Mouse (Mus musculus) heart, embryonic 11.5 days (tissue): ENCODE results near the gene Cfap54. TPM values are rescaled to one million over a fixed set of nuclear protein-coding genes. Genes with fewer than 3 reads are reported as not detected.
A peak's percentile ranks its signal among the peaks of the same experiment; 100 is the strongest.

Source experiments
- ATAC-seq: fragments of 200-750 bp; cut with Nextera tagmentation; replicated peaks from 2 replicates; pipeline ENCODE4 v1.8.0; 2017; ENCODE audit warnings: moderate library complexity; ENCODE audit not compliant: insufficient number of reproducible peaks, low FRiP score, low TSS enrichment
- H3K27ac ChIP-seq: fragments of 300-500 bp; sonication (generic); 2 replicates; pipeline ENCODE4 v1.5.1; 2014; ENCODE audit warnings: mild to moderate bottlenecking, low read depth, low read length
- H3K27me3 ChIP-seq: fragments of 300-500 bp; sonication (generic); 2 replicates; pipeline ENCODE4 v1.6.1; 2014; ENCODE audit warnings: mild to moderate bottlenecking, low read length, mixed read lengths; ENCODE audit not compliant: control insufficient read depth, insufficient read depth
- H3K36me3 ChIP-seq: fragments of 300-500 bp; sonication (generic); 2 replicates; pipeline ENCODE4 v1.6.1; 2014; ENCODE audit warnings: mild to moderate bottlenecking, low read length, moderate library complexity, mixed read lengths; ENCODE audit not compliant: control insufficient read depth, insufficient read depth
- H3K4me1 ChIP-seq: fragments of 300-500 bp; sonication (generic); 2 replicates; pipeline ENCODE4 v1.6.1; 2014; ENCODE audit warnings: low read length; ENCODE audit not compliant: control insufficient read depth, insufficient read depth
- H3K4me2 ChIP-seq: fragments of 300-500 bp; sonication (generic); 2 replicates; pipeline ENCODE4 v1.6.1; 2014; ENCODE audit warnings: mild to moderate bottlenecking, moderate library complexity
- H3K4me3 ChIP-seq: fragments of 300-500 bp; sonication (generic); 2 replicates; pipeline ENCODE4 v1.5.1; 2014; ENCODE audit warnings: low read depth, low read length
- H3K9ac ChIP-seq: fragments of 300-500 bp; sonication (generic); 2 replicates; pipeline ENCODE4 v1.6.1; 2014; ENCODE audit warnings: mild to moderate bottlenecking, low read depth, low read length, moderate library complexity
- H3K9me3 ChIP-seq: fragments of 300-500 bp; sonication (generic); replicated peaks from 2 replicates; pipeline ENCODE4 v1.6.1; 2016; ENCODE audit warnings: low read length; ENCODE audit not compliant: control insufficient read depth
- WGBS: fragments of 180-500 bp; shearing (Covaris S2); extraction: QIAGEN DNeasy Blood & Tissue Kit; methylation state at CpG from one replicate; pipeline ENCODE4 v1.1.7; 2014; ENCODE audit not compliant: insufficient replicate concordance; 5-methylcytosine and 5-hydroxymethylcytosine counted together
- polyA plus RNA-seq: library from polyadenylated mRNA; unstranded; fragments of >200 nt; fragmentation: Nextera tagmentation; extraction: Ambion mirVana; gene quantifications from 2 replicates; pipeline ENCODE4 v1.2.1, GENCODE M21; 2014

The Cfap54 gene
- polyA plus RNA-seq, 1 experiment from 2014 or later = 0.37 TPM

DNA sequence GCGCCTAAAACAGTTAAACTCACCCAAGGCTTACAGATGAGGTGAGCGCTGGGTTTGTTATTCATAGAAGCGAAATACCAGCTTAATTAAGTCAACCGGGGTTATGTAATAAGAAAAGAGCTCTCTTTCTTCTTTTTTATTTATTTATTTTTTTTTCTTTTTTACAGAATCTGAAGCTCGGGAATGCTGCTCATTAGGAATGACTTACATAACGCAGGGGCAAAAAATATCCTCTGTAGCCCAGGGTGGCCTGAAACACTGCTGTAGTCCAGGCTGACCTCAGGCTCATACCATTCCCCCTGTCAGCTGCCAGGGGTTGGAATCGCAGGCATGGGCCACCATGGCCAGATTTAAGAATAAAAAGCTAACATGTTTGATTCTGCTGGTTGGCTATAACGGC is 5.6 kb downstream of the Cfap54 start:
- WGBS = 75% methylated on average over 8 of the region's 8 CpGs
- Histone ChIP-seq H3K9me3 (no peaks in the 10 kb centered on the region), H3K4me2 (no peak overlapping the region), H3K36me3 (no peaks in the 10 kb centered on the region), H3K4me3 (no peak overlapping the region), H3K27ac (no peak overlapping the region), H3K9ac (no peak overlapping the region), H3K27me3 (no peaks in the 10 kb centered on the region), H3K4me1 (no peaks in the 10 kb centered on the region; the same call in 1 of the 2 replicates)
- ATAC-seq = no peak

DNA sequence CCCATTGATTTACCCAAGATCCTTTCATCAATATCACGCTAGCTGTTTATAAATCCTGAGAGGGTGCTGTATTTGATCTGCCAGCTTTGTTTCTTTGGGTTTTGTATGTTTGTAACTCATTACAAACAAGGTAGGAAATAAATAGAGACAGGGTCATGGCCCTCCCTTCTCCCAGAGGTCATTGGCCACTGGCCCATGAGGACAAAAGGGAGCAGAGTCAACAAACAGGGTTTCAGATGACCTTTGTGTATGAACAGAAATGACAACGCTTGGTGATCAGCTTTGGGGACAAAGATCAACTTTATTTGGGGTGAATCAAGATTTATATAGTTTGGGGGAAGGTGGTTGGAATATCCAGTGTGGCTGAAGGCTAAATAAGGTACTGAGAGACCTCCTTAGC is 8.6 kb downstream of the Cfap54 start:
- Histone ChIP-seq H3K27ac (no peak overlapping the region), H3K4me3 (no peak overlapping the region), H3K36me3 (no peaks in the 10 kb centered on the region), H3K9ac (no peak overlapping the region), H3K4me1 (peaks cover 8% of the 10 kb centered on the region), H3K9me3 (no peaks in the 10 kb centered on the region), H3K27me3 (no peaks in the 10 kb centered on the region), H3K4me2 (no peak overlapping the region)
- no peak for ATAC-seq
- WGBS = 75% methylated on average over 2 of the region's 2 CpGs

- Histone ChIP-seq H3K9ac (no peak overlapping the region), H3K4me3 (no peak overlapping the region), H3K27me3 (no peaks in the 10 kb centered on the region), H3K4me1 (peaks cover 8% of the 10 kb centered on the region), H3K9me3 (no peaks in the 10 kb centered on the region), H3K36me3 (no peaks in the 10 kb centered on the region), H3K27ac (no peak overlapping the region), H3K4me2 (no peak overlapping the region)
- WGBS = 73% methylated on average over 3 of the region's 3 CpGs
- ATAC-seq = no peak
Measured at GRCm38 (mm10) chr10:93071753-93072152, 9.7 kb downstream of the Cfap54 start.

DNA sequence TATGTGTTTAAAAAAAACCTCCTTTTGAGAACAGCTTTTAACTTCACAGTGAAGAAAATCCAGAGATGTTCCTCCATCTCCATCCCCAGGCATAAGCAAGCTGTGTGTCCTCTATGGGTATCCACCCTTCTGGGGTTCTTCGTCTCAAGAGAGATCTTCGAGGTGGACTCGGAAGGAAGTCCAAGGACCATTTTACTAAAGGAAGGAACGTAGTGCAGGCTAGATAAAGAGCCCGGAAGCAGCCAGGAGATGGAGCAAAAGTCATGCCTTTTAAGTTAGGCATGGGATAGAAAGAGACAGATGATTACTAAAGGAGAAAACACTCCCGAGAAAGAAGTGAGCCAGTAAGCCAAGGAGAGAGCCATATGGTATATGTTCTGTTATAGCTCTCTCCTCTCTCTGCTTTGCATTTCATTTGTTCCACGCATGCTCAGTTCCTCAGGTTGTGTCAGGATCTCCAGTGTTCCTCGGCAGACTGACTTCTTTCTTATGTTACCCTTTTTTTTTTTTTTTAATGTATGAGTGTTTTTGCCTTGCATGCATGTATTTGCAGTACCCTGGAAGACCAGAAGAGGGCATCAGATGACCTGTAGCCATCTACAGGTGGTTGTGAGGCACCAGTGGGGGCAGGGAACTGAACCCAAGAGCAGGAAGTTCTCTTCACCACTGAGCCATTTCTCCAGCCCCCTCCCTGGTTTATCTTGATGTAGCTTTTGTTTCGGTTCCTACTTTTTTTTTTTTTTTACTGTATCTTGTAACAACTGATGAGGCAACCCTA is 11.1 kb downstream of the Cfap54 start:
- Histone ChIP-seq H3K4me2 (no peak overlapping the region), H3K9ac (no peak overlapping the region), H3K4me3 (no peak overlapping the region)

DNA sequence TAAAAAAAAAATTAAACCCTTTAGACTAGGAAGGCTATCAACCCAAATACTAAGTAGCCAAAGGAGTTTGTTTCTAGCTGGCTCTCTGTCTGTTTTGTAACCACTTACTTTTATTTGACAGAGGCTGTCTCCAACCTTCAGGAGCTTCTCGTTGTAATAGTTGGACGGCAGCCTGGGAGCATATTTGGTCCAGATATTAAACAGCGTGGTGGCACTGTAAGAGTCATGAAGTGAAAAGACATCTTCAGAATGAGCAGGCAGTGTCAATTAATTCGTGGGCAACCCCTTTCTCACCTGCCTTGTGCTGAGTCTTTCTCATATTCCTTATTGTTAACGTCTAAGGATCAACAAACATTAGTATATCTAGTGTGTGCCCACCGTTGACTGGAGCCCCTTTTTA is 11.7 kb downstream of the Cfap54 start:
- H3K9ac ChIP-seq = no peak overlapping the region
- H3K4me3 ChIP-seq = no peak overlapping the region
- H3K4me2 ChIP-seq = no peak overlapping the region
- no peaks in the 10 kb centered on the region for H3K9me3 ChIP-seq
- no peaks in the 10 kb centered on the region for H3K36me3 ChIP-seq
- H3K4me1 ChIP-seq = peaks cover 8% of the 10 kb centered on the region
- WGBS = 74% methylated on average over 6 of the region's 6 CpGs
- no peaks in the 10 kb centered on the region for H3K27me3 ChIP-seq
- ATAC-seq = no peak
- H3K27ac ChIP-seq = peak overlapping the region; percentile 54; the same call in 1 of the 2 replicates

More for the DNA sequence above, 11.1 kb downstream of the Cfap54 start:
- Histone ChIP-seq H3K27me3 (no peaks in the 10 kb centered on the region), H3K27ac (0 out of 2 replicates have a peak overlapping the region, but pooled peaks have one; percentile 41), H3K9me3 (no peaks in the 10 kb centered on the region), H3K4me1 (peaks cover 8% of the 10 kb centered on the region), H3K36me3 (no peaks in the 10 kb centered on the region)
- 59% methylated on average over 9 of the region's 9 CpGs for WGBS
- no peak for ATAC-seq

DNA sequence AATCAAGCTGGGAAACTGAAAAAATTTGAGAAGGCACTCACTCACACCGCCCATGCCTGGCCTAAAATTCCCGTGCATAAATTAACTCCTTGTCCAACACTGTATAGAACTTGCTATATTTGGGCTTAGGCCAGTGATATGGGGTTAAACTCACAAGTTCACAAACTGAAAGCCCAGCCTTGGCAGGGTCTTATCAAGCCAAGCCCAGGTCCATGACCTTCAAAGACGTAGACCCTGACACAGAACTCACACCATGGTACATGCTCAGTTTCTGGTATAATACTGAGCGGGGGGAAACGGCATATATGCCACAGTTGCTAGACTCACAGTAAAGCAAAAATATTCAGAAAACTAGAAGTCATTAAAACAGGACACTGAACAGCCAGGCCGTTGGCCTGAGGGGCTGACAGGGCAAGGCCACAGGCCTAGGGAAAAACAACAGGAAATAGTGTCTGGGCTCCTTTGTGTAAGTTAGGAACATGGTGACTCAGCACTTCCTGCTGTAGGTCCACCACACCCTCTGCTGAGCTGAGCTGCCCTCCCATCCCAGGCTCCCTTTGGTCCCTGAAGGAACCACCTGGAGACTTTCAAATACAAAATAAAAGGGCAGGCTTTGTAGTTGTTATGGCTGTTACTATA is 12.3 kb downstream of the Cfap54 start:
- no peak overlapping the region for H3K9ac ChIP-seq
- peak; percentile 91 for ATAC-seq

GRCm38 (mm10) chr10:93064973-93065372 is 16.4 kb downstream of the Cfap54 start:
- no peak overlapping the region for H3K4me3 ChIP-seq
- peaks cover 8% of the 10 kb centered on the region for H3K4me1 ChIP-seq
- no peak overlapping the region for H3K4me2 ChIP-seq
- H3K9ac ChIP-seq = no peak overlapping the region
- ATAC-seq = no peak
- WGBS = 82% methylated on average over 10 of the region's 10 CpGs
- no peaks in the 10 kb centered on the region for H3K9me3 ChIP-seq
- no peak overlapping the region for H3K27ac ChIP-seq
- no peaks in the 10 kb centered on the region for H3K27me3 ChIP-seq
- no peaks in the 10 kb centered on the region for H3K36me3 ChIP-seq

More for the DNA sequence above, 12.3 kb downstream of the Cfap54 start:
- no peaks in the 10 kb centered on the region for H3K27me3 ChIP-seq
- peak overlapping the region; percentile 78 for H3K27ac ChIP-seq
- no peak overlapping the region for H3K4me2 ChIP-seq
- 54% methylated on average over 6 of the region's 6 CpGs for WGBS
- no peaks in the 10 kb centered on the region for H3K36me3 ChIP-seq
- no peak overlapping the region for H3K4me3 ChIP-seq
- no peaks in the 10 kb centered on the region for H3K9me3 ChIP-seq
- peaks cover 8% of the 10 kb centered on the region for H3K4me1 ChIP-seq

DNA sequence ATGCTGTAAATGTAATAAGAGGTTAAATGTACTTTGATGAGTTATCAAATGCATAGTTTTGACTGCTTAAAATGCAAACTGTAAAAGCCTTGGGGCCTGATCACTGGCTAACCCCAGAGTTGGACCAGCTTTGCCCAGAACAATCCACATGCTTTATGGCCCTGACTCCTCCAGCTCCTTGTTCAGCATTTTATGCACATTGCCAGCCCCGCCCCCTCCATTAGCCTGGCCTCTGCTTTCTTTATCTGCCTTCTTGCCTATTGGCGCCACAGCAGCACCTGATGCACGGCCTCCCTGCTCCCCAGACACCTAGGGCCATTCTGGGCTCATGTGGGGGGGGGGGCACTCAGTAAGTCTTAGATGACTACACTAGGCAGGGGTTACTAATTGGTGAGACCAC is 17.8 kb downstream of the Cfap54 start:
- Histone ChIP-seq H3K4me1 (no peaks in the 10 kb centered on the region), H3K4me3 (no peak overlapping the region), H3K27ac (no peak overlapping the region), H3K9me3 (no peaks in the 10 kb centered on the region), H3K9ac (no peak overlapping the region), H3K4me2 (no peak overlapping the region), H3K27me3 (no peaks in the 10 kb centered on the region), H3K36me3 (no peaks in the 10 kb centered on the region)
- 54% methylated on average over 3 of the region's 3 CpGs for WGBS
- ATAC-seq = no peak
